In the genomic region with DNA sequence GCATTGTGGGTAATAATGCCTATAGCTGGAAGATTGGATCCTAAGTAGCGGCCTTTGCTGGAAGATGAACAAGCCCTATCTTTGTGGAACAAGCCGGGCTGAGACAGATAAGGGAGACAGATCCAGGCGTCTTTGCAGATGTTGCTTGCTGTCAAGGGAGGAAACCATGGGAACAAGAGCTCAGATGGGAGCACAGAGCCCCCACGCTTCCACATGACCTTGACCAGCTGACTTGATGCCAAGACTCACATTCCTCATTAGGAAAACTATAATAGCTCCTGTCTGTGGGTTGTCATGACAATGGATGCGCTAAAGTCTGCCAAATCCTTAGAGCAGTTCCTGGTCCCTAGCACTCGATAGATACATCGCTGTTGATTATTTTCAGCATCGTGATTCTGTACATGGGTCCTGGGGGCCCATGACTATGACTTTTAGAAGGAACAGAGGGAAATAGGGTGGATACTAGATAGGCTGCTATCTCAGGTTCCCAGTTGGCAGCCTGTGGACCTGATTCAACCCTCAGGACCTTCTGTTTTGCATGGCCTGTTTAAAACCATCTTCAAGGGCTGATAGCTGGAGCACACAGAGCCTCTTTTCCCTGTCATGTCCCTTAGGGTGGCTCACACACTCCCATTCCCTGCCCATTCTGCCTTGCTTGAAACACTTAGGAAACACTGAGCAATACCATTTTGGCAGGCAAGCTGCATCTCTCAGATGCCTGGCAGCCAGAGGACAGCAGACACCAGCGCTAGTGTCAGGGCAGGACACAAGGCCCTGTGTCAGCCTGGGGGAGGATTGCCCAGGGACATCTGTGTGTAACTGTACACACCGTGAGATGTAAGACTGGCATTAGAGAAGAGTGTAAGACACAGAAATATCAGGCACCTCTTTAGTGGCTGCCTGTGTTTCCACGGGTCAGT, we compare ENCODE assay signal across 10 mouse cellular contexts. TPM values are rescaled to one million over a fixed set of nuclear protein-coding genes. Genes with fewer than 3 reads are reported as not detected.
DNase-seq lines count a peak whose midpoint lies in the region.
"Had no signal": no experiment of that assay in that cellular context is flagged by ENCODE, and none has a peak within 500 bp of the region (broad histone marks: within the 10 kb centered on the region; RNA-seq: fewer than 3 reads in every experiment).

No protein-coding gene starts in this region.

- DNase-seq in adrenal gland, adult 8-10 months: peak; percentile 19
- DNase-seq in adrenal gland, adult 18-20 months (ENCODE audit: low spot score in 2 of 2): no peak
- peak; percentile 23 for DNase-seq in lung, postnatal 10 days
- no peak for DNase-seq in lung, postnatal 14 days
- peak; percentile 27 to 29 for DNase-seq in layer of hippocampus, postnatal 25 days (ENCODE audit: extremely low spot score in 1 of 2, low spot score in 1 of 2)
- DNase-seq in right cerebral cortex, postnatal 4 days: peak; percentile 29
- DNase-seq in thymus, postnatal 25 days: no peak
- DNase-seq in cerebellum, postnatal 14 days: no peak
- DNase-seq: kidney, postnatal 36 days; thymus, adult 2 months had no signal

RNA-seq across cellular contexts. Expression of a gene that starts 11.9 kb away (rescaled TPM):
- 1 to 10 TPM; 5.9 to 7.3 (median 6.6) TPM for total RNA-seq in adrenal gland, adult 8-10 months (2022)
- 1 to 10 TPM; 4.2 to 5.9 TPM for total RNA-seq in adrenal gland, adult 18-20 months (2021)
- 1 to 10 TPM; 2.2 to 3.5 TPM for total RNA-seq in layer of hippocampus, postnatal 25 days (2021)

RNA-seq across cellular contexts. Expression of a gene that starts 12.8 kb away (rescaled TPM):
- total RNA-seq in adrenal gland, adult 8-10 months (2022): 1 to 10 TPM; 1.4 to 5.1 (median 3.1) TPM
- total RNA-seq in adrenal gland, adult 18-20 months (2021): 10 to 100 TPM in 1 of 2 experiments, under 1 TPM in 1; 0.83 to 15.0 TPM
- 1 to 10 TPM; 2.8 to 3.0 TPM for total RNA-seq in layer of hippocampus, postnatal 25 days (2021)

RNA-seq across cellular contexts. Expression of a gene that starts 23.9 kb away (rescaled TPM):
- 10 to 100 TPM; 11.4 to 17.0 (median 12.4) TPM for total RNA-seq in adrenal gland, adult 8-10 months (2022)
- total RNA-seq in adrenal gland, adult 18-20 months (2021): 1 to 10 TPM; 5.2 to 7.2 TPM
- total RNA-seq in layer of hippocampus, postnatal 25 days (2021): 10 to 100 TPM; 12.0 to 15.2 TPM

RNA-seq across cellular contexts. Expression of a gene that starts 51.9 kb away (rescaled TPM):
- total RNA-seq in adrenal gland, adult 8-10 months (2022): 1 to 10 TPM; 2.1 to 5.9 (median 3.2) TPM
- 1 to 10 TPM; 1.7 to 3.3 TPM for total RNA-seq in adrenal gland, adult 18-20 months (2021)
- total RNA-seq in layer of hippocampus, postnatal 25 days (2021): under 1 TPM; 0.61 to 0.66 TPM

Comparison
In these comparisons a context has a peak if more than half of its experiments do, and no peak if none do; other contexts are left out.
1. DNase-seq: peak in adrenal gland, adult 8-10 months (single experiment), lung, postnatal 10 days (single experiment), layer of hippocampus, postnatal 25 days (2 of 2) and right cerebral cortex, postnatal 4 days (single experiment); none in adrenal gland, adult 18-20 months (0 of 2), lung, postnatal 14 days (single experiment), thymus, postnatal 25 days (single experiment) and cerebellum, postnatal 14 days (0 of 2).